Mouse (Mus musculus): ENCODE results near the gene Fpgt.

Fpgt gene

DNA sequence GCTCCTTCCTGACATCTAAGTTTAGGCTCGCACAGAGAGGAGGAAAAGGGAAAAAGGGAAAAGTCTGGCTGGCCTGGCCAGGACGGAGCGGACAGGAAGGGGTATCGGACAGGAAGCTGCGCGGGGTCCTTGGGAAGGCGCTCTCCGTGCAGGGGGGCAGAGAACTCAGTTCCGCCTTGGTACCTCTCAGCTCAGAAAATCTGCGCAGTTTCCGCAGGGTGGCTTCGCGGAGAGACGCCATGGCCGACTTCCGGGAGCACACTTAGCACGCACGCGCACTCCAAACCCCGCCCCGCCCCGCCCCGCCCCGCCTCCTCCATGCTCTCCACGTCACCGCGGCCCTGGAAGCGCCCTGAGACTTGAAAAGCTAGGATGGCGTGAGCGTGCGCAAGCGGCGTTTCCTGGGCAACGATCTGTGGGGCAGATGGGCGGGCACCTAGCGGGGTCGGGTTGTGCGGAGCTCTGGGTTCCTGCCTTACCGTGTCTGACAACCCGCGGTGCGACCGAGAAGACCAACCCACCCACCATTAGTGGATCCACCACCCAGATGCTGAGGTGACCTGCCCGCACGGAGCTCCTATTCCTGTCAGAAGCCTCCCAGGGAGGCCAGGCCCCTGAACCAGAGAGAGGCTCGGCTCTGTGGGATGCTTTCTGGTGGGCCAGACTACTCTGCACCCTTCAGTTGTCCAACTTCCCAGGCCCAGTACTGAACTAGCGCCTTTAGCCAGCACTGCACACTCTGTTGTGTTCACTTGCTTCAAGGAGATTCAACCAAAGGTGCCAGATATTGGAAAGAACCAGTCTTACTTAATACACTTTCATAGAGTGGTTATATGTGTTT lies at the start of gene Fpgt, which contains the start of gene Lrriq3:
Gene Fpgt, minus strand, starts transcription at position 288 of the 841 bp plus-strand sequence.
Gene Lrriq3, plus strand, starts transcription at position 319 of the 841 bp plus-strand sequence.
- no peak; the same call in 1 of the 2 replicates for TF ChIP-seq GATA4 (IDR thresholded peaks at IDR 0.05; ENCODE audit: insufficient replicate concordance, low read length)

DNA sequence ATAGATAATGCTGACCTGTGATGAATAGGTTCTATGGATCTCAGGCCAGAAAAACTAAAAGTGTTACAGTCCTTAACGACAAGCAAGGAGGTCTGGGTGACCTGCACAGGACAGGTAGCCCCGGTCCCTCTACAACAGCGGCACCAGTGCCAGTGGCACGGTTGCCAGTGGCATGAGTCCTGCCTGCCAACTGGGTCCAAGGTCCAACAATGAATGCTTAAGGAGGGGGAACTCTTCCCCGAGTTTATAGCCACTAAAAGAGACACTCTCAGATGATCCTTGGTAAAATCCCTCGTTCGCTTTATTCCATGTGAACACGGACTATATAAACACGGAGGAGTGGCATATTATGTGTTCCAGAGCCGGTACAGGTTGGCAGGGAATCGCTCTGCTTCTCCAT lies 47.8 kb upstream of the Fpgt start:
- no peak for TF ChIP-seq GATA4 (IDR thresholded peaks at IDR 0.05; ENCODE audit: insufficient replicate concordance, low read length)

DNA sequence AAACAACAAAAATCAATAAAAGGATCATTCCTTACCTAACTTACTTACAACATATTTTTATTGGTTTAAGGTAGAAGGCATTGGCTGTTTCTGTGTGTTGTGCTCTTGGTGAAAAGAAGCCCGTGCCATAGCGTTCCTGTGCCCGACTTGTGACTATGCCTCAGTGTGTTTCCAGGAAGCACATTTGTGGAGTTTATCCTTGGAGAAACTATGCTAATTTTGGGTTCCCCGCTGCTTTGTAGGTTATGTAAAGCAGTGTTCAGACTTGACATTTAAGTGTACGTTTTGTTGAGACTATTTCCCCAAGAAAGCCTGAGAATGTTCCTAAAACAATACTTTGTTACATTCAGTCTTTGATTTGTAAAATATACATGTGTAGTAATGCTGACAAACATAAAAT lies 44.5 kb upstream of the Fpgt start:
- TF ChIP-seq GATA4 (IDR thresholded peaks at IDR 0.05; ENCODE audit: insufficient replicate concordance, low read length) = no peak

DNA sequence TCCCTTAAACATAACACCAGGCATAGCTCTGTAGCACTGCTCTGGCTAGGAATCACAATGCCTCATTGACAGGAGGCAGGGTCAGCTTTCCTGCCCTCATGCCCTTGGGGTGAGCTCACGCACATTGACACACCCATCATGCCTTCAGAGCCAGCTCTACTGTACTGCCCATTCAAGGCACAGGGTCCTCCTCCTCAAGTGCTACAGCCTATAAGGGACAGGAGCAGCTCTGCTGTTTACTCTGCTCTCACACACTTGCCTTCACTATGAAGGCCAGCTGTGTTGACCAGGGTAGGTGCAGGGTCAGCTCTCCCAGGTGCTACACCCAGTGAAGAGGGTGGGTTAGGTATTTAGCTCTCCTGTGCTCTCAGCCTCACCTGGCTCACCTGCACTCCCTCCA lies 12.8 kb upstream of the Fpgt start:
- no peak for TF ChIP-seq GATA4 (IDR thresholded peaks at IDR 0.05; ENCODE audit: insufficient replicate concordance, low read length)

DNA sequence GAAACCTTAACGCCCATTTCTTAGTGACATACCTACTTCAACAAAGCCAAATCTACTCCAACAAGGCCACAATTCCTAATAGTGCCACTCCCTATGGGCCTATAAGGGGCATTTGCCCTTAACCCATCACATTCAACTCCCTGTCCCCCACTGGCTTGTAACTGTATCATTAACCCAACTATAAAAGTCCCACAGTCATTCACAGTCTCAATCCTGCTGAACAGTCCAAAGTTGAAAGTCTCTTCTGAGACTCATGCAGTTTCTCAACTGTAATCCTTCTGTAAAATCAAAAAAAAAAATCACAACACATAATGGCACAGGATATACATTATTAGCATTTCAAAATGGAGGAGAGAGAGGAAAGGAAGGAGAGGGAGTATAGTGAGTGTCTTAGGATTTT lies 6.1 kb upstream of the Fpgt start:
- TF ChIP-seq GATA4 (IDR thresholded peaks at IDR 0.05; ENCODE audit: insufficient replicate concordance, low read length) = no peak

DNA sequence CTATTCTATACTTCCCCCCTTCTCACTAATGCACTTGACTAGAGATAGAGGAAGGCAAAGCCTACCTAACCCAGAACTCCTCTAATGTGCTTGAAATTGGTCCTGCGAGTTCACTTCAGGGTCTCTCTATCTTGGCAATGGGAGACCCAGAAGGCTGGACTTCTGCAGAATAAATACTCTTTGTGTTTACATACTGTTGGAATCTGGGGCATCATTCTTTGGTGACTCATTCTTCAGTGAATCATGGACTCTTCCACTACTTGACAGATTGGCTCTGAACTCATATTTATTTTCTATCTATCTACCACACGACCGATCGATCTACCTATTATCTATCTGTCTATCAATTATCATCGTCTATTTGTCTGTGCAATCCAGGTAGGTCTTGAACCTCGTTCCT lies 1.1 kb downstream of the Fpgt start:
- no peak for TF ChIP-seq GATA4 (IDR thresholded peaks at IDR 0.05; ENCODE audit: insufficient replicate concordance, low read length)

DNA sequence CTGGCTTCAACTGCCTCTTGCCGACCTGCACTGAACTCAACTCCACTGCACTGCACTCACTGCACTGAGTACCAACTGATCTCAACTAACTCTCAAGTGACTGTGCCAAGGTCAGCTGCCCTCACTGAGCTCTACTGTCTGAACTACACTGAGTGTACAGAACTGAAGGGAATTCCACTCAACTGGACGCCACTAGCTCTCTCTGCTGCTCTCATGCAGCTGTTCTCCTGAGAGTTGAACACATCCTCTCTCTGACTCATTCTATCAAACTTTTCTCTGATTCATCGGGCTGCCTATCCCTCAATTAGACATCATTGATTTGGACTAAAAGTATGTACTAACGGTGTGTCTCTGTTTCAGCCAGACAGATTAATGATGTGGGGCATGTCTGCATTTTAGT lies 15.3 kb downstream of the Fpgt start:
- TF ChIP-seq GATA4 (IDR thresholded peaks at IDR 0.05; ENCODE audit: insufficient replicate concordance, low read length) = no peak

DNA sequence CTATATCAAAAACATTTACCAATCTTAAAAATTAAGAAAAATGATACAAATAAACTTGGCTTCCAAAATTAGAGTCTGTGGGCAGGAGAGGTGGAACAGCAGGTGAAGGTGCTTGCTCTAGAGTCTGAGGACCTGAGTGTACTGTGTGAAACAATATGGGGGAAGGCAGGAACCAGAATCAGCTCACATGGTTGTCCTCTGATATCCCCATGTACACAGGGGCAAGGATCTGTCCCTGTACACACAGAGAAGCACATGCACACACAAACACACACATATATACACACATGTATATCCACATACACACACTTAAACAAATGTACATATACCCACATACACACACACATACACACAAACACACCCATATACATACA lies 33.8 kb downstream of the Fpgt start:
- TF ChIP-seq GATA4 (IDR thresholded peaks at IDR 0.05; ENCODE audit: insufficient replicate concordance, low read length) = no peak

DNA sequence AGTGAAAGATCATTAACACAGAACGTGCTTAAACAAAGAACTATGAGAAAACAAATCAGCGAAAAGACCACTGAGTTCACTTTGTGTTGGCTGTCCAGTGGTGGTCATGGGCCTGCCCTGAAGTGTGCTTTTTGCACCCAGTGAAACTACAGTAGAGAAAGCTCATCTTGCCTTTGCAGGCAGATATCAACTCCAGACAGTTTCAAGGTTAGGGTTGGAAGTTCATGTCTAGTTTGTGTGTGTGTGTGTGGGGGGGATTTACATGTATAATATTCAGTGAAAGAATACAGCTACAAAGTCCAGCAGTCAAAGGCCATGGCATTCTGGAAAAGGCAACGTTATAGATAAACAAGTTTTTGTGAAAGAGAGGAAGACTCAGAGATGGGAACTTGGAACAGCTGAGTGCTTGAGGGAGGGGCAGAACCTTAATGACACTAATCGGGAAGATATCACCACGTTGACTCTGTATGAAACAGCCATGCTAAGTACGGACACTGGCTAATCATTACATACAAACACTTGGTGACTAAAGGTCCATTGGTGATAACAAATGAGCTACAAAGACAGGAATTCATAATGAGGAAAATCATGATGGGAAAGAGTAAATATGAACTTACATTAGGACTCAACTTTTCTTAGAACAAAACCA lies 34.3 kb downstream of the Fpgt start:
- no peak for TF ChIP-seq GATA4 (IDR thresholded peaks at IDR 0.05; ENCODE audit: insufficient replicate concordance, low read length)

DNA sequence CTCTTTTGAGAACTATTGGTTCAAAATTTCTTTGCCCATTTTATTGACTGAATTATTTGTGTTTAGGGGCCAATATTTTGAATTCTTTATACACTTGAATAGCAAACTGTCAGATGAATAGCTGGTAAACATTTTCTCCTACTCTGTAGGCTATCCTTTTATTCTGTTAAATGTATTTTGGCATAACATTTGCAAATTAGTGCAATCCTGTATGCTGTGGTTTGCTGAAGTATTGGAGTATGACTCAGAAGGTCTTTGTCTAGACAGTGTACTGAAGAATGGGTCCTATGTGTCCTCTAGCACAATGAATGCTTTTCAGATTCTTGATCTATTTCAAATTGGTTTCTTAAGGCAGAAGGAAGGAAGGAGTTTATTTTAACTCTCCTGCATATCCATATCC lies 35.6 kb downstream of the Fpgt start:
- no peak for TF ChIP-seq GATA4 (IDR thresholded peaks at IDR 0.05; ENCODE audit: insufficient replicate concordance, low read length)

DNA sequence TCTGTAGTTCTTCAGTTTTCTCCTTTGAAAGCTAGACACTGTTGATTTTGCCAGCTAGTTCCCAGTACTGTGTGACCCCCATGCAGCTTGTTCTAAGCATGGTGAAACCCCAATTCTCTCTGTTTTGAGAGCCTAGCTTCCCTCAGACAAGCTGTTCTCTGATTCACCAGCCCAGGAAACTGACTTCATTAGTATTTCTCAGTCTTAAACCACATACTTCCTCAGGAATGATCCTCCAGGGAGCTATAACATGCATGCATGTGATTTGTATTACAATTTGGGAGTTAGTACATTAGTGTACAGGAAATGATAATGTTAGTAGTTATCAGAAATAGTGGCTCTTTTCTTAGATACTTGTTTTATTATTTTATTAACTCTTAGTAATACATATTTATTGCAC lies 36.6 kb downstream of the Fpgt start:
- no peak for TF ChIP-seq GATA4 (IDR thresholded peaks at IDR 0.05; ENCODE audit: insufficient replicate concordance, low read length)

- TF ChIP-seq GATA4 (IDR thresholded peaks at IDR 0.05; ENCODE audit: insufficient replicate concordance, low read length) = no peak
These were observed 37.8 kb downstream of the Fpgt start, which contains the start of gene Tnni3k for GRCm38 (mm10) chr3:155055231-155055916. Gene Tnni3k (minus strand): TSS chr3:155055407.

GRCm38 (mm10) chr3:155053189-155053588 lies 40.0 kb downstream of the Fpgt start:
- no peak for TF ChIP-seq GATA4 (IDR thresholded peaks at IDR 0.05; ENCODE audit: insufficient replicate concordance, low read length)

GRCm38 (mm10) chr3:155052021-155052420 lies 41.2 kb downstream of the Fpgt start:
- no peak for TF ChIP-seq GATA4 (IDR thresholded peaks at IDR 0.05; ENCODE audit: insufficient replicate concordance, low read length)

DNA sequence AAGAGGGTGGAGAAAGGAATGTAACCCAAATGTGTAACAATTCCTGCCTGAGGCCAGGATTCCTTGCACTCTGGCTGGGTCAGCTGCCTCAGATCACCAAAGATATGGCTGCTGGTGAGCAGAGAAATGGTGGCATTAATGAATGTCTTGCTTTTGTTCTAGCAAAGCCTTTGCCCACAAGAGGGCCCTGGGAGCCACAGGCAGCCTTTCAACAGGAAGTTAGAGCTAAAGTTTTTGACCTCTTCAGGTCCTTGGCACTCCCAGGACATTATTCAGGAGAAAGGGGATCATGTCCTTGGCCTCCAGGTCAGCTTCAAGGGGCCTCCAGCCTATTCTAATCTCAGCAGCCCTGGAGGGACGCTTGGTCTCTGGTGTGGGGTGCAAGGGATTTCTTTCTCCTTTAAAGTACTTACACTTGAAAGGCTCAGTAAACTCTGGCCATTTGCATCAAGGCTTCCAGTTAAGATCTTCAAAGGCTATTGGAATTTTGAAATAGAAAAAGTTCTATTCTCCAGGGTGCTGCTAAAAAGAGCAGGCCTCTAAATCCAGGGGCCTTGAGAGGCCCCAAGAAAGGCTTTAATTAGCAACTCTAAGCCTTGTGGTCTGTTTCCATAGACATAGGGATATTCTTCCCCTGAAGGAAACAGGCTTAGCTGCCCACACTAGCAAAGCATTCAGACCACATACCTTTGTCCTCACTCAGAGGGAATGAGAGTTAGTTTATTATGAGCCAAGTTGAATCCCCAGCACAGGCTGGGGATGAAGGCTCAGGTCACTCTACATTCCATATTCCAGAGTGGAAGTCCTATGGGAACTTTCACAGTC lies 54.0 kb downstream of the Fpgt start:
- TF ChIP-seq GATA4 (IDR thresholded peaks at IDR 0.05; ENCODE audit: insufficient replicate concordance, low read length) = no peak

Measured in liver, adult (tissue).